Mouse (Mus musculus) inflammation-experienced regulatory T-cells, adult 16 weeks (primary cell): Measurements from ENCODE around the gene 2310061I04Rik. TPM values are rescaled to one million over a fixed set of nuclear protein-coding genes. Genes with fewer than 3 reads are reported as not detected.

Source experiments
- polyA plus RNA-seq: library from polyadenylated mRNA; unstranded; fragments of 100-300 nt; shearing (Covaris generic); gene quantifications from one replicate; pipeline ENCODE4 v1.2.1, GENCODE M21; 2017

Gene 2310061I04Rik
- polyA plus RNA-seq, result 40.7 TPM

GRCm38 (mm10) chr17:35896781-35897643 lies at the start of gene 2310061I04Rik:
Gene 2310061I04Rik (minus strand): TSS chr17:35897431.

DNA sequence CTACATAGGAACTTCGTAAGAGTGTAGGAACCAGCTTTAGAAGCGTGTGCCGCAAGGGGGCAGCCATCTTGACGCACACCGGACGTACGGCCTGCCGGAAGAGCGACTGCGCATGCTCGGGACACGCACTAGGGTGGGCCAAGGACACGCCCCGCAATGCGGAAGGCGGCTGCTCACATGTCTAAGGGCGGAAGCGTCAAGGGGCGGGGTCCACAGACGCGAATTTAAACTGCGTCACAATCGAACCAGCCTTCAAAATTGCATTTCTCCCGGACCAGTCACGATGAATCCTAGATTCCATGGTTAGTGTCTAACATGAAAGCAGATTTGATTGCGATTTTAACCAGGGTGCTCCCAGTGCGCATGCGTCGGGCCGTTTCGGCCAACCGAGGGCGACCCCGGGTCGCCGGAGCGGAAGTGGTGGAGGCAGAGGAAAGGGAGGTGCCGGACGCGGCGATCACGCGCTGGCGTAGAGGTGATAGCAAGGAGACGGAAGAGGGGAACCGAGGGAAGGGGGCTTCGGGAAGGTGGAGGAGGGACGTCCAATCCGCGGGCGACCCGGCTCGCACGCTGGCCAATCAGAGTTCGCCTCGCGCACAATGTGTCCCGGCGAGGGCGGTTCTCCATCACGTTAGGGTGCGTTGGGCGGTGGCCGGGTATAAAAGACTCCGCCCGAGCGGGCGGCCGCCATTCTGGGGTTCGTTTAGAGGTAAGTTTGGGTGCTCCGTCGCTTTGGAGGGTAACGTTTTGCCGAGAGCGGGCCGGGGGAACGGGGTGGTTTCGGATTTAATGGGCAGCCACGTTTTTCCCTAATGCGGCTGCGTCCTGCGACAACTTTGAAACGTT lies 19.3 kb upstream of the 2310061I04Rik start, which contains the start of the genes Mrps18b and Ppp1r10:
Mrps18b (minus strand) TSS at position 93 of the 846 bp plus-strand sequence.
Ppp1r10 (plus strand) TSS at position 138 of the 846 bp plus-strand sequence.

DNA sequence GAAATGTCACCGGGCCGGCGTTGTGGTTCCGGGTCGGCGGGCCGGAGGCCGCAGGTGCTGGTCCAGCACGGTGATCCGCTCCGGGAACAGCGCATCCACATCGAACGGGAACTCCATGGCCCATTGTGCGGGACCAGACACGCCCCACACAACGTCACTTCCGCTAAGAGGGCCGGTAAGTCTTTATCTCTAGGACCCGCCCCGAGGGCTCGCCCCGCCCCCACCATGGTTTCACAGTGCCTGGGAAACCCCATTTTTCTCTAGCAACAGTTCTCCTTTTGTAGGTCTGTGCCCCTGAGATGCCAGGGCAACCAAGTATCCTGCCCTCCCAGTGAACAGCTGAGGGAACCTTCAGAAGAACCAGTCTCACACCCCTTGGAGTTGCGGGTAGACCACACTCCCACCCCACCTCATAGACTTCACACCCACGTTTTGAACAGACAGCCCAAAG lies 12.7 kb upstream of the 2310061I04Rik start, which contains the start of gene Atat1:
Atat1 (minus strand) TSS at position 157 of the 451 bp plus-strand sequence.

DNA sequence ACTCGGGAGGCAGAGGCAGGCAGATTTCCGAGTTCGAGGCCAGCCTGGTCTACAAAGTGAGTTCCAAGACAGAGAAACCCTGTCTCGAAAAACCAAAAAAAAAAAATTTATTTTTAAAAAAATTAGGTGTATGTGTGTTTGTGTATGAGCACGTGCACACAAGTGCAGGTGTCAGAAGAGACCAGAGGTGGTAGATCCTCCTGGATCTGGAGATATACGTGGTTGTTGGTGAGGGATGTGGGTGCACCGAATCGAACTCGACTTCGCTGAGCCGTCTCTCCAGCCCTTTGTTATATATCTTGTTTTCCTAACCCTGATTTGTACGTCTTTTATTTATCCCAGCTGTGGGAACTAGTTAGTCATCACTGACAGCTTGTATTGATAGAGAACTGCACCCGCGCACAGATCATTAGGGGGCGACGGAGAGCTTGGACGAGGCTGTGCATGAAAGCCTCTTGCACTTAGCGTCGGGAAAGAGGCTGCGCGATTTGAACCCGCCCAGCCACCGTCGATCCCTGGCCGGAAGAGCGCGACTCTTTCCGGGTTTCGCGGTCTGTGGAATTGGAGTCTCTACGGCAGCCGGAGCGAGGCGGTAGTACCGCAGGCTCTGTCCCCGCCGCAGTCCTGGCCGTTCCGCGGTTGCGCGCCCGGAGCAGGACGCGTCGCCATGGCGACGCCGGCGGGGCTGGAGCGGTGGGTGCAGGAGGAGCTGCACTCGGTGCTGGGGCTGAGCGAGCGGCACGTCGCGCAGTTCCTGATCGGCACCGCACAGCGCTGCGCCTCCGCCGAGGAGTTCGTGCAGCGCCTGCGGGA lies 17.8 kb downstream of the 2310061I04Rik start, which contains the start of gene Dhx16:
Dhx16 (plus strand) TSS at position 575 of the 813 bp plus-strand sequence.

DNA sequence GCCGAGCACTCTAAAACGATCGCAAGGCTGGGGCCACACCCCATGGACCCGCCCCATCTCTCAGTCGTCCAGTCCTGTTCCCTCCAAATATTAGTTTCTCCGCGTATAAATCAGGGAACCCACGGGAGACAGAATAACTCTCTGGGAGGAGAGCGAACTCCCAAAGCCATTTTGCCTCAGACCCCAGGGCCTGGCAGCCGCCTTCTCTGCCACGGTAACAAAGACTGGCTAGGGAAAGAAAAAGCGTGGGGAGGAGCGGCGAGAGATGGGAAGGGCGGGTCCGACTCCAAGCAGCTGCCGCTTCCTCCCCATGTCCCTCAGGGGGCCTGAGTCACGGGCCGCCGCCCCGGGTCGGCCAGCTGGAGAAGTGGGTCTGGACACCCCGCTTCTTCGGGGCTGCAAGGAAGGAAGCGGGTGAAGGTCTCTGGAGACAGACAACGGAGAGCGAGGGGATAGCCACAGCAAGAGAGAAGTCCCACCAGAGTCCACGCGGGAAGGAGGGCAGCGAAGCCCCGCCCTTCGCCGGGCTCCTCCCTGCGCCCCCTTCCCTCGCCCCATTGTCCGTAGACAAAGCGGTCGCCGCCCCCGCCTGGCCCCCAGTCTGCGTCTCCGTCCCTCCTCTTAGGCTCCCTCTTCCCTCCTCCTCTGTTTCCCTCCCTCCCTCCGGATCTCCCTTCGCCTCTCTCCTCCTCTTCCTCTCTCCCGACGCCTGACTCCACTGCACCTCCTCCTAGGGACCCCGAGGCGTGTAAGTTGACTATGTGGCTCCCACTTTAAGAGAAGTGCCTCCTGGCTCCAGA lies 31.6 kb downstream of the 2310061I04Rik start, which contains the start of gene Ppp1r18:
Ppp1r18 (plus strand) TSS at position 113 of the 800 bp plus-strand sequence.

GRCm38 (mm10) chr17:35861198-35861857 lies 35.9 kb downstream of the 2310061I04Rik start, which contains the start of gene Nrm:
Gene Nrm (plus strand): TSS chr17:35861318.

Other genes starting within 250 kb of the 2310061I04Rik start
- 33.5 TPM for gene Vars2, start 229.8 kb downstream of the 2310061I04Rik start, polyA plus RNA-seq
- 27.5 TPM for gene Gtf2h4, start 223.7 kb downstream of the 2310061I04Rik start, polyA plus RNA-seq
- gene Ddr1, start 192.8 kb downstream of the 2310061I04Rik start, polyA plus RNA-seq, result 8.4 TPM
- 2.0 TPM for gene Ier3, start 75.7 kb downstream of the 2310061I04Rik start, polyA plus RNA-seq
- 55.9 TPM for gene Flot1, start 74.2 kb downstream of the 2310061I04Rik start, polyA plus RNA-seq
- gene Tubb5, start 59.1 kb downstream of the 2310061I04Rik start, polyA plus RNA-seq, result 127 TPM
- gene Mdc1, start 55.9 kb downstream of the 2310061I04Rik start, polyA plus RNA-seq, result 23.5 TPM
- gene Nrm, start 36.1 kb downstream of the 2310061I04Rik start, polyA plus RNA-seq, result 29.0 TPM
- gene Ppp1r18, start 31.8 kb downstream of the 2310061I04Rik start, polyA plus RNA-seq, result 605 TPM
- gene Dhx16, start 17.6 kb downstream of the 2310061I04Rik start, polyA plus RNA-seq, result 23.5 TPM
- gene Atat1, start 12.6 kb upstream of the 2310061I04Rik start, polyA plus RNA-seq, result 22.1 TPM
- 85.8 TPM for gene Mrps18b, start 19.0 kb upstream of the 2310061I04Rik start, polyA plus RNA-seq
- 59.3 TPM for gene Ppp1r10, start 19.0 kb upstream of the 2310061I04Rik start, polyA plus RNA-seq
- 174 TPM for gene Abcf1, start 72.3 kb upstream of the 2310061I04Rik start, polyA plus RNA-seq
- 20.4 TPM for gene Gnl1, start 82.4 kb upstream of the 2310061I04Rik start, polyA plus RNA-seq
- 23.3 TPM for gene Prr3, start 82.8 kb upstream of the 2310061I04Rik start, polyA plus RNA-seq
- 19.4 TPM for gene H2-T24, start 123.1 kb upstream of the 2310061I04Rik start, polyA plus RNA-seq
- 776 TPM for gene H2-T23, start 135.4 kb upstream of the 2310061I04Rik start, polyA plus RNA-seq
- gene H2-T22, start 145.3 kb upstream of the 2310061I04Rik start, polyA plus RNA-seq, result 250 TPM
- 0.24 TPM for gene Gm6034, start 145.5 kb upstream of the 2310061I04Rik start, polyA plus RNA-seq
- gene Gm11127, start 160.9 kb upstream of the 2310061I04Rik start, polyA plus RNA-seq, result 0.30 TPM
- 1.5 TPM for gene Gm19684, start 224.2 kb upstream of the 2310061I04Rik start, polyA plus RNA-seq
- gene Gm7030, start 232.0 kb upstream of the 2310061I04Rik start, polyA plus RNA-seq, result not detected